Mouse (Mus musculus): ENCODE measurements around the gene Tex28.
"Not testable (repeated sequence)": the region's sequence is repeated elsewhere in the genome, so short reads cannot be mapped to it uniquely, and the experiment has no call there.

Gene Tex28

DNA sequence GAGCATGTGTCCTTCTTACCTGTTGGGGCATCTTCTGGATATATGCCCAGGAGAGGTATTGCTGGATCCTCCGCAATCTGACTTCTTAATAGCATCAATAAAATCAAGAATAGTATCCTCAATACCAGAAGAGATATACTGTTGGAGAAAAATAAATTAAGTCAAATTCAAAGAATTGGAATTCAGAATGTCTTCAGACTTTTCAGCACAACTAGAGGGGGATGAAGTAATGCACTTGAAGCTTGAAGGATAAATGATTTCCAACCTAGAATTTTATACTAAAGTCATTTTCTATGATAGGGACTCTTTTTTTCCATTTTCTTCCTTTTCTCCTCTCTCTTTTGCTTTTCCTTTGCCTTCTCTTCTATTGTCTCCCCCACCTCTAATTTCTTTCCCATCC is at the start of gene Tex28:
Gene Tex28, minus strand, starts transcription at position 101 of the 400 bp plus-strand sequence.
- DNase-seq (ENCODE audit: low read depth, low spot score), result no peak

DNA sequence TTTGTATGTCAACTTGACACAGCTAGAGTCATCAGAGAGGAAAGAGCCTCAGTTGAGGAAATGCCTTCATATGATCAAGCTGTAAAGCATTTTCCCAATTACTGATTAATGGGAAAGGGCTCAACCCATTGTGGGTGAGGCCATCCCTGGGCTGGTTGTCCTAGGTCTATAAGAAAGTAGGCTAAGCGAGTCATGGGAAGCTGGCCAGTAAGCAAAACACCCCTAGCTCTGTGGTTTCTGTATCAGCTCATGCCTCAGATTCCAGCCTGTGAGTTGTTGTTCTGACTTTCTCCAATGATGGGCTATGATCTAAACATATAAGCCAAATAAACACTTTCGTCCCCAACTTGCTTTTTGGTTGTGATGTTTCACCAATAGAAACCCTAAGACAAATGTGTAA is 35.9 kb upstream of the Tex28 start:
- DNase-seq (ENCODE audit: low read depth, low spot score), result no peak

DNA sequence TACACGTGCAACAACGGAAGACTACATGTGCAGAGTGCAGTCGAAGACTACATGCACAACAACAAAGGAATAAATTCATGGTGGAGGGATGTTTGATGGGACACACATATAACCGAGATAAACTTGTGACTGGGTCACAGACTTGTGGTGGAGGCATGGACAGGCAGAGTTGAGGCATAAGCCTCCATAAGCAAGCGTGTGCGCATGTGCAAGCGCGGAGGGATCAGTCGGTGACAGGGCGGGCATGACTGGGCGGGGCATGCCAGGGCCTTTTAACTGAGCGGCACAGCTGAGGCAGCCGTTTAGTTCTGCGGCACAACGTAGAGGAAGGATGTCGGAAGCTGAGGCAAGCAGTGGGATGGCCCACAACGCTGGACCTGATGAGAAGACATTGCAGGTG is 9.3 kb upstream of the Tex28 start, which contains the start of gene Tktl1:
Gene Tktl1, plus strand, starts transcription at position 301 of the 400 bp plus-strand sequence.
- DNase-seq (ENCODE audit: low read depth, low spot score), result no peak

- DNase-seq (ENCODE audit: low read depth, low spot score), result not testable (repeated sequence)
Observed at GRCm38 (mm10) chrX:74135263-74135662, 32.4 kb downstream of the Tex28 start, which contains the start of gene Mecp2. Mecp2 (minus strand) TSS chrX:74135363.

- DNase-seq (ENCODE audit: low read depth, low spot score), result no peak
Observed at GRCm38 (mm10) chrX:74127164-74127563, 40.5 kb downstream of the Tex28 start, which contains the start of gene Opn1mw. Opn1mw (plus strand) TSS chrX:74127464.

DNA sequence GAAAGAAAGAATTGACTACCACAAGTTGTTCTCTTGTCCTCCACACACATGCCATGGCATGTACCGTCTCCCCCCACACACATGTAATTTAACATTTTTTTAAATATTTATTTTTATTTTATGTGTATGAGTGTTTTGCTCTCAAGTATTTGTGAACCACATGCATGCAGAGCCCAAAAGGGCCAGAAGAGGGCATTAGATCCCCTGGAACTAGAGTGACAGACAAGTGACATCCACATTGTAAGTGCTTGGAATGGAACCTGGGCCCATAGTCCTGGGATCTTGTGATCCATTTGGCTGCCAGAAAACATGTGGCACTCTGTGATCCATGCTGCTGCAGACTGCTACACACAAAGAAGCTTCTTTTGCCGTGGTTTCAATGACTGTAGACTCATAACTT is 42.7 kb downstream of the Tex28 start:
- DNase-seq (ENCODE audit: low read depth, low spot score), result no peak

- peak; percentile 42 for DNase-seq (ENCODE audit: low read depth, low spot score)
Observed at GRCm38 (mm10) chrX:74115511-74115910, 52.1 kb downstream of the Tex28 start.

- no peak for DNase-seq (ENCODE audit: low read depth, low spot score)
Observed at GRCm38 (mm10) chrX:74114036-74114435, 53.6 kb downstream of the Tex28 start.

- no peak for DNase-seq (ENCODE audit: low read depth, low spot score)
Observed at GRCm38 (mm10) chrX:74108747-74109146, 58.9 kb downstream of the Tex28 start.

GRCm38 (mm10) chrX:74105916-74106315 is 61.7 kb downstream of the Tex28 start:
- no peak for DNase-seq (ENCODE audit: low read depth, low spot score)

DNA sequence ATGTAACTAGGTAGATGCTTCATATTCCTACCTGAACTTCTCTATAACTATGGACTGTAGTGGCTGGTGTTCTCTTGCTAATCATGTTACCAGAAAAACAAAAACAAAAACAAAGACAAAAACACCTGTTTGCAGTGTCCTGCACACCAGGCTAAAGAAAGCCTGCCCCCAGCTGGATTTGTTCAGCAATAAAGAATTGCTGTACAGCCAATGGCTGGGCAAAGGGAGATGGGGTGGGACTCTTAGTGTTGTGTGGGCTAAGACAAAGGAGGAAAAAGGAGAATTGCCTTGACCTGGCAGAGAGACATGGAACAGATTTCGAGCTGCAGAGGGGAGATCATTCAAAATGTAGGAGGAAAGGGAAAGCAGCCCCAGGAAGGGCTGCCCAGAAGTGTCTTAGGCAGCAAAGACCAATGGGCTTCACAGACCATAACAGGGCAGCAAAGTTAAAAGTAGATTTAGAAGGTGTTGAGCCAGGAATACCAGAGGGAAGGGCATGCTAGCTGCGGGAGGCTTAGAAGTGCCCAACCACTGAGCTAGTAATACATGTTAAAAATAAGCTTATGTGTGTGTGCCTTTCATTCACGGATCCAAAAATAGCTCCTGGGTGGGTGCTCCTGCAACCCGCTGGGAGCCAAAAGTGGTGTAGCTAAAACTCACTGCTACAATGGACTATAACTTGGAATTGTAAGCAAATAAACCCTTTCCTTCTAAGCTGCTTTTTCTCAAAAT is 64.0 kb downstream of the Tex28 start:
- DNase-seq (ENCODE audit: low read depth, low spot score), result no peak
